Mouse (Mus musculus): ENCODE results near the gene Tmem104. TPM values are rescaled to one million over a fixed set of nuclear protein-coding genes. Genes with fewer than 3 reads are reported as not detected.

Gene Tmem104
- polyA plus RNA-seq (2012; rRNA removed) = 7.5 and 8.3 TPM in 2 replicates

GRCm38 (mm10) chr11:115187224-115187639, at the start of gene Tmem104:
TSS of gene Tmem104 (plus strand) at chr11:115187487.

GRCm38 (mm10) chr11:115162832-115163480, 24.3 kb upstream of the Tmem104 start, which contains the start of gene Slc9a3r1:
TSS of gene Slc9a3r1 (plus strand) at chr11:115163341.

GRCm38 (mm10) chr11:115187693-115188092, 406 bp downstream of the Tmem104 start, which contains the start of gene Nat9:
TSS of gene Nat9 (minus strand) at chr11:115187859.

GRCm38 (mm10) chr11:115267061-115267883, 80.0 kb downstream of the Tmem104 start, which contains the start of gene Grin2c:
TSS of gene Grin2c (minus strand) at chr11:115267243.

GRCm38 (mm10) chr11:115276780-115277603, 89.7 kb downstream of the Tmem104 start, which contains the start of gene Fdxr:
TSS of gene Fdxr (minus strand) at chr11:115277050.

Other genes with a start within 250 kb of the Tmem104 start
- 0.26 and 0.32 TPM in 2 replicates for gene Cd300c, start 218.3 kb upstream of the Tmem104 start, polyA plus RNA-seq (2012; rRNA removed)
- 0.34 and 0.44 TPM in 2 replicates for gene Cd300ld, start 197.6 kb upstream of the Tmem104 start, polyA plus RNA-seq (2012; rRNA removed)
- 2.0 and 2.5 TPM in 2 replicates for gene Cd300c2, start 185.6 kb upstream of the Tmem104 start, polyA plus RNA-seq (2012; rRNA removed)
- not detected in 2 replicates for gene Cd300ld2, start 171.3 kb upstream of the Tmem104 start, polyA plus RNA-seq (2012; rRNA removed)
- gene Cd300ld4, start 160.5 kb upstream of the Tmem104 start, polyA plus RNA-seq (2012; rRNA removed) = 0.39 TPM in 1 of 2 replicates, not detected in the other
- gene Cd300ld5, start 149.7 kb upstream of the Tmem104 start, polyA plus RNA-seq (2012; rRNA removed) = 1.5 and 2.2 TPM in 2 replicates
- gene Cd300ld3, start 139.1 kb upstream of the Tmem104 start, polyA plus RNA-seq (2012; rRNA removed) = 2.0 and 7.5 TPM in 2 replicates
- 0.12 and 0.21 TPM in 2 replicates for gene Cd300e, start 125.3 kb upstream of the Tmem104 start, polyA plus RNA-seq (2012; rRNA removed)
- 0.74 and 1.2 TPM in 2 replicates for gene Rab37, start 96.1 kb upstream of the Tmem104 start, polyA plus RNA-seq (2012; rRNA removed)
- 1.7 and 2.3 TPM in 2 replicates for gene Cd300lf, start 53.5 kb upstream of the Tmem104 start, polyA plus RNA-seq (2012; rRNA removed)
- 43.1 and 57.6 TPM in 2 replicates for gene Slc9a3r1, start 24.1 kb upstream of the Tmem104 start, polyA plus RNA-seq (2012; rRNA removed)
- 6.5 and 8.5 TPM in 2 replicates for gene Nat9, start 372 bp downstream of the Tmem104 start, polyA plus RNA-seq (2012; rRNA removed)
- 0.06 and 0.31 TPM in 2 replicates for gene Grin2c, start 79.8 kb downstream of the Tmem104 start, polyA plus RNA-seq (2012; rRNA removed)
- 12.4 and 13.3 TPM in 2 replicates for gene Fdxr, start 89.6 kb downstream of the Tmem104 start, polyA plus RNA-seq (2012; rRNA removed)
- gene Fads6, start 110.2 kb downstream of the Tmem104 start, polyA plus RNA-seq (2012; rRNA removed) = 6.2 and 6.6 TPM in 2 replicates
- 16.1 and 21.0 TPM in 2 replicates for gene Otop2, start 119.7 kb downstream of the Tmem104 start, polyA plus RNA-seq (2012; rRNA removed)
- 1.5 and 2.2 TPM in 2 replicates for gene Ush1g, start 134.6 kb downstream of the Tmem104 start, polyA plus RNA-seq (2012; rRNA removed)
- 23.8 and 26.0 TPM in 2 replicates for gene Otop3, start 147.2 kb downstream of the Tmem104 start, polyA plus RNA-seq (2012; rRNA removed)
- 80.8 and 93.5 TPM in 2 replicates for gene Hid1, start 180.3 kb downstream of the Tmem104 start, polyA plus RNA-seq (2012; rRNA removed)
- 4.8 and 5.7 TPM in 2 replicates for gene Cdr2l, start 194.4 kb downstream of the Tmem104 start, polyA plus RNA-seq (2012; rRNA removed)
- gene Mrpl58, start 216.3 kb downstream of the Tmem104 start, polyA plus RNA-seq (2012; rRNA removed) = 36.6 and 39.3 TPM in 2 replicates
- gene Atp5h, start 232.5 kb downstream of the Tmem104 start, polyA plus RNA-seq (2012; rRNA removed) = 14.7 and 18.0 TPM in 2 replicates
- 12.6 and 14.1 TPM in 2 replicates for gene Kctd2, start 232.6 kb downstream of the Tmem104 start, polyA plus RNA-seq (2012; rRNA removed)

Measured in stomach, adult 2 months (tissue).